Mouse (Mus musculus) CH12F3 (cell line): ENCODE data around the gene Ripply3.

Source experiments
- in situ Hi-C: fragments of 300-500 bp; cut with MboI; formaldehyde crosslinking; loops from 2 replicates; pipeline ENCODE4 v1.14.3; 2020; ENCODE audit warnings: low sequenced_read_pairs

Ripply3 gene

DNA sequence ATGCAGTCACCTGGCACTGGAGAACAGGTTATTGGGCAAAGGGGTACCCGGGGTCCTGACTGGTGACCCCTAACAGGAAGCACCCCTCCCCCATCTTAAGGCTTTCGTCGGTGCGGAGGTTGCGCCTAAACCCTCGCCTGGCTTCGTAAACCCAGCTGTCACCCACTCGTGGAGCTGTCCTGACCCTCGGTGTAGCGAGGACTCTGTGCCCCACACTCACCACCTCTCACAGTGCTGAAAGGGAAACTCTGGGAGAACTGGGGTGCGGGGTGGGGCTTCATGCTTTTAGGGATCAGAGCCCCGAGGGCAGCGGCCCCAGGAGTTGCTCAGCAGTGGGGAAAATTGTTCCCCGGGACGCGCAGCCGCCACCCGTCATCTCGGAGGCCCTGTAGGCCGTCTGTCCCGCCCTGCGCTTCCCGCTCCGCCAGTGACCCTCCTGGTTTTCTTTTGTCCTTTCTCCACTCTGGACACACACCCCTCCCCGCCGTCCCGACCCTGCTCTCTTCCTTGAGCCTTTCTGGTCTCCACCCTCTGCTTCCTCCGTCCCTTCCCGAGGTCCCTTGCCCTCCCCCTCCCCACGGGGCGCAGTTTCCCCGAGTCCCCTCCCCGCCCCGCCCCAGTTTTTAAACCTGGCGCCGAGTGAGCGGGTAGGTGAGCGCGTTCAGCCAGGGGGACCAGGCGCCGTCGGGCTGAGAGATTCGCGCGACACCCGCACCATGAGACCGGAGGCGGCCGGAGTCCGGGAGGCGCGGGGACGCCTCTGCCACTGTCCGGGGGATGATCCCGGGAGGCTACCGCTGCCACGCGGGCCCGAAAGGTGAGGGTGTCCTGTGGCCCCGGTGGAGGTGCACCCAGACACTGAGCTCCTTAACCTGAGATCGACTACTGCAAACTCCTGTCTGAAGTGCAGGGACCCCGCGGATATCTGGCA, at the start of gene Ripply3:
Gene Ripply3 (plus strand): TSS at position 640 of the 931 bp plus-strand sequence.
- in situ Hi-C loops = no loop called here

DNA sequence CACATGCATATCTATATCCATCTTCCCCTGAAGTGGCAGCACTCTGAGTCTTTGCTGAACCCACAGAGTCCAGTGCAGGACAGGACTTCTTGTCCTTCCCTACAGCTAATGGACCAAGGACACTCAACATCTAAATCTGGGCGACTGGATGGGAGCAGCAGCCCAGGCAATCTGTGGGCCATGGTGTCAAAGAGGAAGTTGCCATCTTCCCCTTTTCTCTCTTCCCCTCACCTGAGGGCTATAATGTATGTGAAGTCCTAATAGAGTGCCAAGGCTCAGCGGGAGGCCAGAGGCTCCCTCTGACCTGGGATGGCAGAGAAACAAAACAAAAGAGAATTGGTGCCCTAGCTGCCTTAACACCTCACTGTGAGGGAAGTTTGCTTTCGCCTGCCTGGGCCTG, 44.2 kb upstream of the Ripply3 start:
- in situ Hi-C loops = no loop called here

DNA sequence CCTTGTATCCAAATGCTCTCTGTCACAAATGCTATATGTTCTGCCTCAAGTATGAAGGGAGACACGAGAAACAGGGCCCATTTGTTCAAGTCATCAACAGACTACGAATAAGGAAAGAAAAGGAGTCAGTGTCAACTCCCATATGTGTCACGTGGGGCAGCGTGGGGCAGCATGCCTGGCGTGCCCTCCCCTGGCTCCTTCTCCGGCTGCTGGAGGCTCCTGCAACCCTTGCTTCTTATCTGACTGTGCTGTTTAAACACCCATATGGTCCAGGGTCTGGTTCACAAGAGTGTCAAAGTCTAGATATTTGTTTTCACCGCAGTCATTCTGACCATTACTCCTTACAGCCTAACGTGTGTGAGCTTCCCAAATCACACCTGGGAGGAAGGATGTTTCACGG, 40.4 kb upstream of the Ripply3 start:
- in situ Hi-C loops = no loop called here

DNA sequence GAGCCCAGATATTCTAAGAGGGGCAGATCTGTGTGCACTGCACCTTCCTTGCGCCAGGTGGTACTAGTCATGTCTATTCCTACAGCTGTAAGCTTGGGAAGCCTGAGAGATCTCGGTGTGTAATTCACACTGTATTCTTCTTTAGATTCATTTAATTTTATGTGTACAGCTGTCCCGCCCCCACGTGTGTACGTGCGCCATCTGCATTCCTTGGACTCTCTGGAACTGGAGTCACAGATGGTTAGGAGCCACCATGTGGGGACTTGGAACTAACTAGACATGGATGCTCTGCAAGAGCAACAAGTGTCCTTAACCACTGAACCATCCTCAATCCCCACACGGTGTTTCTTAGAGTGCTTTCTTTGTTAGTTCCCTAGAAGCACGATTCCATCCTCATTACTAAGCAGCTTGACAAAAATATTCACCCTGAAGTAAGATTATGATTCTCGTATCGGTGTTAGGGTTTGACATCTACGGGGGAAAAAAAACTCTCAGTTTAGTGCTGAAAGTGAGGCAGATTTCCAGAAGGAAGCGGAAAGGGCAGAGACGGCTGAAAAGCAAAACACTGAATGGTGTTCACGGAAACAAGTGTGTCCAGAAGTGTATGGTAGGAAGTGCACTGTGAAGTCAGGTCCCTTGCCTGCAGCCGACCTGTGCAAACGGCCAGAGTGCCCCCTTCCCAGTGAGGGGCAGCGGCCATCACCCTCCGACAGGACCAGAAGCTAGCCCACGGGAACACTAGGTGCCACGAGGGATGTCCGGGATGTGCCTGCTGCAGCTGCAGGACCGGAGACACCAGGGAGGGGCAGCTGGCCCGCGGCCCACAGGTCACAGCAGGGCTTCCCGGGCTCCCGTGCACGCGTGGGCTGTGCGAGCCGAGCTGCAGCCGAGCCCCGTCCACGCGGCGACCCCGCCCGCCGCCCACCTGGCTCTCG, 38.8 kb upstream of the Ripply3 start:
- in situ Hi-C loops = no loop called here

DNA sequence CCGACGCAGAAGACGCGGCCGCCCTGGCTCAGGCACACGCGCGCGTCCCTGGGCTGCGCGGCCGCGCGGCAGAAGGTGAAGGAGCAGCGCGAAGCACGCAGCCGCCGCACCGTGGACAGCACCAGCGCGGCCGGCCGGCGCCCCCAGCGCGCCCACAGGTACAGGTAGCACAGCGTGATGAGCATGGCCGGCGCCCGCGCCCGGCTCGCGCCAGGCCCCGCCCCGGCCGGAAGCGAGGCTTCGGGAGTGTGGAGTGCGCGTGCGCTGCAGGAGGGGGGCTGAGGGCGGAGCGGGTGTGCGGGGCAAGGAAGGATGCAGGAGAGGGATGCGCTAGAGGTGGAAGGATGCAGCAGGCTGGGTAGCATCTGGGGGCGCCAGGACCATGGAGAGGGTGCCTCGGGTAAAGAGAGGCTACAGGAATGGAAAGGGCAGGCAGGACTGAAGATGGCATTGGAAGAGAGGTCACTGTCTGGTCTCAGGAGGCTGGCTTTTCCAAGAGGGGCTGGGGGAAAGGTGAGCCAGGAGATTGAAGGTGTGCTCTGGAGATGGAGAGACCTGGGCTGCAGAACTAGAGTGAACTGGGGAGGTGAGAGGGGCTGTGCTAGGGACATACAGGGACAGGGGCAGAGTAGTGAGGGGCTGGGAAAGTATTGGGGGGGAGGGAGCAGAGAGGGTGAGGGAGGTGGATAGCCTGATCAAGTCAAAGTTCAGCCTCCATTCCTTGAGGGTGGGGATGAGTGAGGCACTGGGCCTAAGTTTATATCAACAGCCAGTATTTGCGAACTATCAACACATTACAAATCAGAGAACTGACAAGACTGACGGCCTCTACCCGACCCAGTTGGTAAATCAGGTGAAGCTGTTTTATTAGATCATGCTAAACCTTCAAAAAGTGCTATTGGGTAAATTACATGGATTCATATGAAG, 37.9 kb upstream of the Ripply3 start:
- in situ Hi-C loops = no loop called here

DNA sequence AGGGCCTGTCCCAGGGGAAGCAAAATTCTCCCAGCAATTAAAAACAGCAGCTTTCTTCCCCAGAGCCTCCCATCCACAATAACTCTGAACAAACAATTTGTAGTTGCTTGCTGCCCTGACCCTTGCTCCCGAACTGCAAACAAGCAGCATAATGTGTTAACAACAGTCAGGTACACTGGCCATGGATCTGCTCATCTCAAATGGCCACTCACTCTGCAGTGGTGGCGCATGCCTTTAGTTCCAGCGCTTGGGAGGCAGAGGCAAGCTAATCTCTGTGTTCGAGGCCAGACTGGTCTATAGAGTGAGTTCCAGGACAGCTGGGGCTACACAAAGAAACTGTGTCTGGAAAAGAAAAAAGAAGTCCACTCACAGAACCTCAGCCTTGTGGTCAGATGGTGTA, 37.1 kb upstream of the Ripply3 start:
- in situ Hi-C loops = no loop called here

DNA sequence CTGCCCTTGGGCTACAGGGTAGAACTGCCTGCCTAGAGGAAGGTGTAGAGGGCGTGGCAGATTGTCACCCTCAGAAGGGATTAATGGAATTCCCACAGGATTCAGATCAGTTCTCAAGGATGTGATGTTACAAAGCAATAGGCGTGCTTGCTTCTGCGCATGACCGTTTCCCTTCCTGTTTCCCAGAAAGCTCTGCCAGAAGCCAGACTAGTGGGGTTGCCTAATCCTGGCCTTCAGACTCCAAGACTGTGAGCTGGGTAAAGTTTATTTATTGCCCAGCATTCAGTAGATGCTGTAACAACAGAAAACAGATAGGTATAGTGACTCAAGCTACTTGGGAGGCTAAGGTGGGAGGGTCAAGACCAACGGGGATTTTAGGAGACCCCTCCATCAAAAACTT, 30.1 kb upstream of the Ripply3 start:
- in situ Hi-C loops = no loop called here

DNA sequence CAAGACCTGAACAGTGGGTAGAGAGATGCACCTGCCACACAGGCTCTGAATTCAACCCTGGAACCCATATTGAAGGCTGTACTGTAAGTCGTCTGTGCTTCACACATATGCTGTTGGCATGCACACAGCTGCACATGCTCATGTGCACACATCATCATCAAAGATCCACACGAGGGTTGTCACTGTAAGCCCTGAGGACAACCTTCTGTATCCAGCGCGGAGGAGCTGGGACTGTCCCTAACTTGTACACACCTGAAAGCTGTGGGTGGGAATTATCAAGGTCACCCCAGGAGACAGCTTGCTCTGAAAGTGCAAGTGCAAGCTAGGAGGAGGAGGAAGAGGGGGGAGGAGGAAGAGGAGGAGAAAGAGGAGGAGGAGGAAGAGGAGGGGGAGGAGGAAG, 29.0 kb upstream of the Ripply3 start:
- in situ Hi-C loops = no loop called here

DNA sequence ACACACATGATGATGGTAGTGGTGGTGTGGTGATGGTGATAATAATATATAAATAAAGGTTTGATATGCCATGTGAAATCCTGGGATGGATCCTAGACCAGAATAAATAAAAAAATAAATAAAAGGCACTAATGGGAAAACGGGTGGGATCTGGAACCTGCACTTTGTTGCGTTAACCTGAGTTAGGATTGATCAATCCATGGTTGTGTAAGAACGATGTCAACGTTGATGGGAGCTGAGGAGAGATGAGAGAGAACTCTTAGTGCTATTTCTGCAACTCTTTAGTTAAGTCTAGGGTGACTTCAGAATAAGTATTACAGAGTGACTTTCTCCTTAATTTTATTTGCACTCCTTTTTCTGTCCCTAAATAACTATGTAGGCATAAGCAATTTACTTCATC, 27.0 kb upstream of the Ripply3 start:
- in situ Hi-C loops = no loop called here

DNA sequence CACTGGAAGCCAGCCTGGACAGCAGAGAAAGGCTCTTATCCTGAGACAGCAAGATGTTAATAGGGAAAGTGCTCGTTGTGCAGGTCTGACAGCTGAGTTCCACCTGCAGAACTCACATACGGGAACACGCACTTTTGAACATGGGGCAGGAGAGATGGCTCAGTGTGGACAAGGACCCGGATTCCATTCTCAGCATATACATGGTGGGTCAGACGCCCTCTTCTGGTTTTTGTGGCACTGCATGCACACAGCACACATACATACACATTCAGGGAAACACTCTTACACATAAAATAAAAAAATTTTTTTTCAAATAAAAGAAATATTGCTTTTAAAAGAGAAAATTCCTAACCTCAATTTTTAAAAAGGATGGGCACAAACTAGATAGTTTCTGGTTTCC, 26.5 kb upstream of the Ripply3 start:
- in situ Hi-C loops = no loop called here

DNA sequence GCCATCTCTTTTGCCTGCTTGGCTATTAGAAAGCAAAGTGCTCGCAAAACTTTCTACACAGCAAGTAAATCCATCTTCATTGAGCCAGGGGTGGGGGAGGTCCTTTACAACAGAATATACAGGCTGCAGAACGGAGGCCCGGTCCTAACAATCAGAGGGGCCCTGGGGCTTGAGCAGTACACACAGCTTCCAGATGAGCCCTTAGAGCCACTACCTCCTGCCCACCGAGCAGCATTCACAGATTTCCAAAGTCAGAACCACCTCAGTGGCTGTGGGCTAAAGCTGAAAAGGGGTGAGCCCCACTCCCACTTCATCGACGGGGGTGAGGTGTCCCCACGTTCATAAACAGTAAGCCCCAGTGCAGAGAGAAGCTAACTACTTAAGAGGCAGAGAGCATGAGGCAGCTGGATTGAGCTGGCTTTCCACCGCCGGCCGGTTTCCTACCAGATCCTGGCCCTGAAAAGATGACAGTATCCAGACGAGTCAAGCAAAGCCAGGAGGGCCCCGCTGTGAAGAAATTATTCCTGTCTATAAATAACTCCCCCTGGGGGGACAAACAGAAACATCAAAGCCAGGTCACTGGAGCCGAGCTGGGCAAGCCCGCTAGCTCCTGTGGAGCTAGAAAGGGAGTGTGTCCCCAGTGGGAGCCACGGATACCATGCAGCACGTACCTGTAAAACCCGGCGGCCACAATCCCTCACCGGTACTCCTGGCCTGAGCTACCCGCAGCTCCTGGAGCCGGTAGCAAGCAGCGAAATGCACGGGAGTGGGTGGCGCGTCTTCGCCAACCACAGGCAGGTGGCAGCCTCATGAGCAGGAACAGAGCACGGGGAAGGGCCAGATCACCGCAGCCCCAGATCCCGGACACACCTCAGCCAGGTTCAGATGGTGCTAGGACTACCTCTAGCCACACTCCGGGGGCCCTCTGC, 25.7 kb upstream of the Ripply3 start:
- in situ Hi-C loops = no loop called here

DNA sequence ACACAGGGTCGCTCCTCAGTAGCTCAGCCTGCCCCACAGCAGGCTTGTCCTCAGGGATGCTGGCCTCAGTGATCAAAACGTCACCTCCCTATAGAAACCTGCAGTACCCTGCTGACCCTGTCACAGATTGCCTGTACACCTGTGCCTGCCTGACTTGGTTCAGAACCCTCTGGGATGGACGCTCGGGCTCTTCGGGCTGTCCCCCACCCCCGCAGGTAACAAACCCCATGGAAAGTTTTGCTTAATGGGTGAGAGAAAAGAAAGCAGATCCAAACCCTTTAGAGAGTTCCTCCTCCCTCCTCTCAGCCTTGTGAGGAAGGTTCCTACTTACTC, 25.1 kb upstream of the Ripply3 start:
- in situ Hi-C loops = no loop called here

DNA sequence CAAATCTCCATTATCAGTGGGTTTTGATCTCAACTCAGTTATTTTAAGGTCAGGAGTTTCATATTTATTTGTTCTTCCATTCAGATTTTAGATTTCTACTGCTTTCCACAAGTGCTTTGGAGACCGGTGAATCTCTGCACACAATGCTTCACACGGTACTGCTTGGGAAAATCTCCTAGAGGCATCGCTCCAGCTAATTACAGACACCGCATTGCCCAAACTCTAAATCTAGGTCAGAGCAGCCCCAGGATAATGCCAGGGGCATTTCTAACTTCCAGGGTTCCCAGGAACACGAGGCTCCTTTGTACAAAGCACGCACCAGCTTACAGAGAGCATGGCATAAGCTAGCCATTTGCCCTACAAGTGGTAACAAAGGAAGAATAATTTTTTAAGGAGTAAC, 20.7 kb upstream of the Ripply3 start:
- in situ Hi-C loops = no loop called here

DNA sequence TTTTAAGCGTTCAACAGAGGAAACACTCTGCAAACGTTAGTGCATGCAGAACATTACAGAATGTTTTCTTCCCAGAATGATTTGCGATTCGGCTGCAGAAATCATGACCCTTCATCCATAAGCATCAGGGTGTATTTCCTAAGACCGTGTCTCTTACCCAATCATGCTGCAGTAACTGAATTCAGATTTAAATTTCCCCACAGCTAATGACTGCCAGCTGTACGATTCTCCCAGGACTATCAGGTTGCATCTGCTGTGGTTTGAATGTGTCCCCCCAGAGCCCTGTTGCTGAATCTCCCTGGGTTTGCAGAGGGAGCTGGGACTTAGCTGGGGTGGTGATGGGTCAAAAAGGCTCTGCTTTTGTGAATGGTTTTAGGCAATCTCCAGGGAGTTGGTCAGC, 20.3 kb upstream of the Ripply3 start:
- in situ Hi-C loops = no loop called here

DNA sequence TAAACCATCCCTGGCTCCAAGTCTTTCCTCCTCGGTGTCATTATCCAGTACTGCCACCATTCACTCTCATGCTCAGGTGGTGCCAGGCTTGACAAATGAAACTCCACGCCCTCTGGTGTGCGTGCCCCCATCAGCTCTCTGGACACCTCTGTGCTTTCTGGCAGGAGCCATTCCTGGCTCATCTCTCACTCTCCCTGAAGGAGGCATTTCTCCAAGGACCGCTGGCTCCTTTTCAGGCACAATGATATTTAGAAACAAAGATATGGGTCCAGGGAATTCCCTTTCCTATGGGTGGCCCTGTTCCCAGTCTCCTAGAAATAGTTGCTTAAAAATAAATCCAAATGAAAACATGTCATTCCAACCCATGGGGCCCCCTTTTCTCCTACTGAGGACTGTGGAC, 19.2 kb upstream of the Ripply3 start:
- in situ Hi-C loops = no loop called here

DNA sequence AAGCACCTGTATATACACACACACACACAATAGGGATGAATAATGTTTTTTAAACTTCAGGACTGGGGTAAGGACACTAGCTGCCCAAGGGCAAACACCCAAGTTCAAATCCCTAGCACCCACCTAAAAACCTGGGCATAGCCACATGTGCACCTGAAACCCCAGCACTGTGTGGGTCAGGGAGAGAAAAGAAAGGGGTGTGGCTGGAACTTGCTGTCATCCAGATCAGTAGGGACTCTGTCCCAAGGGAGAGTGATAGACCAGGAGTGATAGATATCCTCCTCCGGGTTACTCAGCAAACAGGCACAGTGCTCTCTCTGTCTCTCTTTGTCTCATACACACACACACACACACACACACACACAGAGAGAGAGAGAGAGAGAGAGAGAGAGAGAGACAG, 16.8 kb upstream of the Ripply3 start:
- in situ Hi-C loops = no loop called here

DNA sequence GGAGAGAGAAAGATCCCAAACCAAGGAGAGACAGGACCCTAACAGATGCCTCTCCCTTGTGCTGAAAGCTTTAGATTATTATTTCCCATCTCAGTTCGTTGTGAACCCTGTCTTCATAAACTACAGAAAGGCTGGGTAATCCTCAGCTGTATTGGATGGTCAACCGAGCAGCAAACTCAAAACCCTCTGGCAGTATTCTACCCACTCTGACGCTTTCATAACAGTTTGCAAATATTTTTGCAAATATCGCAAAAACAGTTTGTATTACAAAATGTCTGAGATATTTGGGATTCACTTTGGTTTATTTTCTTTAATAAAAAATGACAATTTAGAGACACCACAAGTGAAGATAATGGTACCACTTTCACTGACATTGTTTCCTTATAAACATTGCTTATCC, 16.3 kb upstream of the Ripply3 start:
- in situ Hi-C loops = no loop called here

DNA sequence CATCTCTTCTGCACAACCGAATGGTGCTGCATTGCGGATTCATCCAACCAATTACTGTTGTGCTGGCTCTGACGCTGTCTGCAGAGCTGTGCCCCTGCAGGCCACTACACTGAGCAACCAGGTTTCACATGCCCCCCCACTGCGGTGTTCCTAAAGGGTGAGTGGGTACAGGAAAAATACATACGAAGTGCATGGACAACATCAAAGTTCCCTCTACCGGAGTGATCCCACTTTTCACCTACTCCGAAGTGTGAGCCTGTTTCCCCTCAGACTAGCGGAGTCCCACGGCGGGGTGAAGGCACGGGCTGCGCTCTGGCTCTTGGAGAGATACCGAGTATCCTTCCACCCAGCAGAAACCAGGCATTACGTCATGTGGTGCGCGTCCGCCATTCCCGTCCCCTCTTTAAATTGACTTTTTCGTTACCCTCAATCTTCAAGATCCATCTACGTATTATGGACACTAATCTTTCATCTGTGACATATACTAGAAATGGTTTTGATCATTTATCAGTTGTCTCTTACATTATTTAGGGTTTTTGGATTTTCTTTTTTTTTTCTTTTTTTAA, 15.5 kb upstream of the Ripply3 start:
- in situ Hi-C loops = no loop called here

DNA sequence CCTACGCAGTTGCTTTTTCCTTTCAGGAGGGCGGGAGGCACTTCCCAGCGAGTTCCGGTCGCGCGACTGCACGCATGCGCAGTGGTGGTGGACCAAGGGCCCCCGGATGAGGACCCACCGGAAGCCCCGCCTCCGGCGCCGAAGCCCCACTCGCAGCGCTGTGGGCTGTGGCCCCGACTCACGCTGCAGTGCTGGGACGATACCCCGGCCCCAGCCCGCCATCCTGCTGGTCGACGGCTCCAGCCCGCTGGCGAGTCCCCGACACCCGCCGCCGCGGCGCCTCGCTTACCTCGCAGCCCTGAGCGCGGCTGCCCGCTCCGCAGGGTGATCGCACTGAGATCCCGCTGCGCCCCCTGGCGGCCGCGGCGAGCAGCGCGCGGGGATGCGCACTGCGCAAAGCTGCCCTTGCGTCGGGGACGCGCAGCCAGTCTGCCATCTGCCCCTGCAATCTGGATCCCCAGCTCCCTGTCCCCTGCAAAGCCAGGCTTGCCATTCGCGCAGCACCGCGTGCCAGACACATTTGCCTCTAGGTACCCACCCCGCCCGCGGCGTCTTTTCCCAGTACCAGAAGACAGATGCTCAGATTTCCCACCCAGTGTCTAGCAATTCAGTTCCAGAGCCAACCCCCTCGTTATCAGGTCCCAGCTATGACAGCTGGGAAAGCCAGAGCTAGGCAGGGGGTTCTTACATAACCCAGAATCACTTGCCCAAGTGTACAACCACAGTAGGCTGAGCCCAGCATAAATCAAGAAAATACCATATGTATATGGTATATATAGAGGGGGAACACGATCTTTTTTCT, 14.8 kb upstream of the Ripply3 start, which contains the start of gene Hlcs:
Gene Hlcs (minus strand): TSS at position 343 of the 802 bp plus-strand sequence.
- in situ Hi-C loops = no loop called here
